Mouse (Mus musculus) liver, postnatal 0 days (tissue): Measurements from ENCODE around the gene Aes. TPM values are rescaled to one million over a fixed set of nuclear protein-coding genes. Genes with fewer than 3 reads are reported as not detected.
A peak's percentile ranks its signal among the peaks of the same experiment; 100 is the strongest.

Source experiments
- ATAC-seq: fragments of 200-750 bp; cut with Nextera tagmentation; 2 replicates; pipeline ENCODE4 v1.8.0; 2017; ENCODE audit warnings: mild to moderate bottlenecking, moderate library complexity
- DNase-seq: peaks from one replicate; pipeline ENCODE4 v3.0.0-alpha.2; 2016
- H3K27ac ChIP-seq: fragments of 300-500 bp; sonication (generic); 2 replicates; pipeline ENCODE4 v1.5.1; 2014; ENCODE audit warnings: antibody characterized with exemption, moderate library complexity, mild to moderate bottlenecking, low read depth
- H3K27me3 ChIP-seq: fragments of 300-500 bp; sonication (generic); 2 replicates; pipeline ENCODE4 v1.6.1; 2014; ENCODE audit warnings: low read length, control low read depth, mixed read lengths; ENCODE audit not compliant: insufficient read depth
- H3K36me3 ChIP-seq: fragments of 300-500 bp; sonication (generic); replicated peaks from 2 replicates; pipeline ENCODE4 v1.6.1; 2014; ENCODE audit warnings: mild to moderate bottlenecking, control low read depth, low read length, moderate library complexity, mixed read lengths; ENCODE audit not compliant: insufficient read depth
- H3K4me1 ChIP-seq: fragments of 300-500 bp; sonication (generic); 2 replicates; pipeline ENCODE4 v1.6.1; 2014; ENCODE audit warnings: antibody characterized with exemption, mild to moderate bottlenecking, control low read depth; ENCODE audit not compliant: insufficient read depth
- H3K4me2 ChIP-seq: fragments of 300-500 bp; sonication (generic); 2 replicates; pipeline ENCODE4 v1.6.1; 2014; ENCODE audit warnings: low read depth, mild to moderate bottlenecking, low read length, moderate library complexity, mixed read lengths
- H3K4me3 ChIP-seq: fragments of 300-500 bp; sonication (generic); 2 replicates; pipeline ENCODE4 v1.5.1; 2014; ENCODE audit warnings: low read depth, low read length
- H3K9ac ChIP-seq: fragments of 300-500 bp; sonication (generic); replicated peaks from 2 replicates; pipeline ENCODE4 v1.6.1; 2014; ENCODE audit warnings: mild to moderate bottlenecking, moderate library complexity
- H3K9me3 ChIP-seq: fragments of 300-500 bp; sonication (generic); 2 replicates; pipeline ENCODE4 v1.6.1; 2016; ENCODE audit warnings: mild to moderate bottlenecking, control low read depth, low read length, mixed read lengths
- CTCF ChIP-seq: sonication (generic); IDR thresholded peaks from 2 replicates; pipeline ENCODE4 v1.5.1; 2016; ENCODE audit warnings: antibody characterized with exemption, low read depth
- EP300 ChIP-seq: IDR thresholded peaks from 2 replicates; pipeline ENCODE4 v1.6.1; 2016; ENCODE audit warnings: antibody characterized with exemption, low read depth, mild to moderate bottlenecking
- WGBS: fragments of 180-500 bp; shearing (Covaris S2); extraction: QIAGEN DNeasy Blood & Tissue Kit; methylation state at CpG from one replicate; pipeline ENCODE4 v1.1.7; 2014; ENCODE audit not compliant: insufficient replicate concordance; 5-methylcytosine and 5-hydroxymethylcytosine counted together
- polyA plus RNA-seq: library from polyadenylated mRNA; unstranded; fragments of >200 nt; fragmentation: Nextera tagmentation; extraction: Ambion mirVana; gene quantifications from 2 replicates; pipeline ENCODE4 v1.2.1, GENCODE M21; 2015

The Aes gene
- polyA plus RNA-seq, 1 experiment from 2014 or later = 256 TPM

GRCm38 (mm10) chr10:81519978-81520365 is 39.3 kb upstream of the Aes start:
- DNase-seq (no peak), ATAC-seq (no peak)
- H3K27me3 ChIP-seq = no peaks in the 10 kb centered on the region
- peak overlapping the region; percentile 50; the same call in 1 of the 2 replicates for H3K4me2 ChIP-seq
- no peak for TF ChIP-seq CTCF
- 29% methylated on average over 3 of the region's 3 CpGs for WGBS
- H3K9me3 ChIP-seq = no peaks in the 10 kb centered on the region
- no peak overlapping the region for H3K4me3 ChIP-seq
- H3K36me3 ChIP-seq = no peaks in the 10 kb centered on the region
- H3K9ac ChIP-seq = no peak overlapping the region
- peaks cover 42% of the 10 kb centered on the region for H3K4me1 ChIP-seq
- H3K27ac ChIP-seq = peak overlapping the region; percentile 71

- 0 out of 2 replicates have a peak overlapping the region, but pooled peaks have one; percentile 78 for H3K27ac ChIP-seq
- H3K4me3 ChIP-seq = peak overlapping the region; percentile 54
- ATAC-seq (no peak), DNase-seq (no peak)
- H3K36me3 ChIP-seq = no peaks in the 10 kb centered on the region
- peaks cover 40% of the 10 kb centered on the region for H3K4me1 ChIP-seq
- no peaks in the 10 kb centered on the region for H3K9me3 ChIP-seq
- no peak for TF ChIP-seq CTCF
- no peak for TF ChIP-seq EP300
- 37% methylated on average over 6 of the region's 6 CpGs for WGBS
- H3K4me2 ChIP-seq = peak overlapping the region; percentile 70
- H3K9ac ChIP-seq = peak overlapping the region; percentile 66; the same call in 1 of the 2 replicates
- no peaks in the 10 kb centered on the region for H3K27me3 ChIP-seq
Observed at GRCm38 (mm10) chr10:81523142-81523541, 36.1 kb upstream of the Aes start.

- 6% methylated on average over 19 of the region's 19 CpGs for WGBS
- Histone ChIP-seq H3K36me3 (no peaks in the 10 kb centered on the region), H3K9ac (peak overlapping the region; percentile 66), H3K27me3 (no peaks in the 10 kb centered on the region), H3K27ac (peak overlapping the region; percentile 78), H3K4me2 (peak overlapping the region; percentile 70), H3K4me3 (peak overlapping the region; percentile 54), H3K4me1 (peaks cover 38% of the 10 kb centered on the region), H3K9me3 (no peaks in the 10 kb centered on the region)
- DNase-seq (peak; percentile 36), ATAC-seq (no peak)
- TF ChIP-seq EP300 = no peak
- no peak for TF ChIP-seq CTCF
Observed at GRCm38 (mm10) chr10:81523570-81523969, 35.7 kb upstream of the Aes start.

- Histone ChIP-seq H3K4me1 (peaks cover 33% of the 10 kb centered on the region), H3K27me3 (no peaks in the 10 kb centered on the region), H3K9ac (peak within 1 kb of the TSS; percentile 66), H3K4me2 (peak within 1 kb of the TSS; percentile 70), H3K36me3 (0 out of 2 replicates have a peak, but pooled peaks cover under 1% of the 10 kb centered on the region), H3K27ac (peak within 1 kb of the TSS; percentile 78), H3K4me3 (peak within 1 kb of the TSS; percentile 54), H3K9me3 (no peaks in the 10 kb centered on the region)
- DNase-seq = peak; percentile 55
- WGBS = 13% methylated on average over 9 of the region's 9 CpGs
- ATAC-seq = peak; percentile 28
- TF ChIP-seq CTCF (peak; percentile 39), EP300 (no peak)
Observed at GRCm38 (mm10) chr10:81524051-81524605, 35.2 kb upstream of the Aes start, which contains the start of gene Gna15. Gene Gna15, minus strand, starts transcription at chr10:81524225.

- DNase-seq = peak; percentile 64
- Histone ChIP-seq H3K36me3 (0 out of 2 replicates have a peak, but pooled peaks cover 2% of the 10 kb centered on the region), H3K27me3 (no peaks in the 10 kb centered on the region), H3K4me2 (peak overlapping the region; percentile 70), H3K4me3 (no peak overlapping the region), H3K9ac (no peak overlapping the region; the same call in 1 of the 2 replicates), H3K4me1 (peaks cover 24% of the 10 kb centered on the region), H3K27ac (peak overlapping the region; percentile 78), H3K9me3 (no peaks in the 10 kb centered on the region)
- 29% methylated on average over 12 of the region's 13 CpGs for WGBS
- ATAC-seq = peak; percentile 65
- TF ChIP-seq EP300 = no peak
- no peak for TF ChIP-seq CTCF
Observed at GRCm38 (mm10) chr10:81525017-81525694, 34.1 kb upstream of the Aes start.

GRCm38 (mm10) chr10:81526779-81527178 is 32.5 kb upstream of the Aes start:
- peaks cover 21% of the 10 kb centered on the region for H3K4me1 ChIP-seq
- no peak overlapping the region for H3K27ac ChIP-seq
- H3K4me3 ChIP-seq = no peak overlapping the region
- WGBS = 5% methylated on average over 14 of the region's 14 CpGs
- H3K9ac ChIP-seq = no peak overlapping the region
- H3K9me3 ChIP-seq = no peaks in the 10 kb centered on the region
- peak; percentile 99 for TF ChIP-seq CTCF
- no peak for TF ChIP-seq EP300
- no peaks in the 10 kb centered on the region for H3K27me3 ChIP-seq
- H3K36me3 ChIP-seq = peaks cover 15% of the 10 kb centered on the region
- ATAC-seq (peak; percentile 56), DNase-seq (peak; percentile 90)
- no peak overlapping the region for H3K4me2 ChIP-seq
